Mouse (Mus musculus): Measurements from ENCODE around the gene Ppp1r36. TPM values are rescaled to one million over a fixed set of nuclear protein-coding genes. Genes with fewer than 3 reads are reported as not detected.
"Not testable (repeated sequence)": the region's sequence is repeated elsewhere in the genome, so short reads cannot be mapped to it uniquely, and the experiment has no call there.

Gene Ppp1r36
- total and polyA plus RNA-seq, 2 experiments from 2014 or later: 0.27 to 2.0 TPM

- Histone ChIP-seq H3K27me3 (ENCODE audit: insufficient read depth, low read length) (no peaks in the 10 kb centered on the region; the same call in 1 of the 2 replicates), H3K4me3 (ENCODE audit: low read depth, low read length) (no peak overlapping the region), H3K4me2 (ENCODE audit: low read depth, low read length, poor library complexity, severe bottlenecking) (no peak overlapping the region), H3K27ac (ENCODE audit: low read depth, low read length) (no peak overlapping the region), H3K9me3 (ENCODE audit: low read length) (no peaks in the 10 kb centered on the region), H3K4me1 (ENCODE audit: insufficient read depth, low read length) (peaks cover 3% of the 10 kb centered on the region; the same call in 1 of the 2 replicates), H3K36me3 (ENCODE audit: insufficient read depth, low read length) (no peaks in the 10 kb centered on the region), H3K9ac (replicated peaks; ENCODE audit: low read length, poor library complexity, severe bottlenecking) (no peak overlapping the region)
- no peak for TF ChIP-seq CTCF (IDR thresholded peaks at IDR 0.05)
- WGBS: 58% methylated on average over 5 of the region's 5 CpGs
- DNase-seq (ENCODE audit: low spot score): peak; percentile 26
- no peak for ATAC-seq (ENCODE audit: low FRiP score)
These were observed 13.6 kb downstream of the Ppp1r36 start for GRCm38 (mm10) chr12:76430879-76431406.

DNA sequence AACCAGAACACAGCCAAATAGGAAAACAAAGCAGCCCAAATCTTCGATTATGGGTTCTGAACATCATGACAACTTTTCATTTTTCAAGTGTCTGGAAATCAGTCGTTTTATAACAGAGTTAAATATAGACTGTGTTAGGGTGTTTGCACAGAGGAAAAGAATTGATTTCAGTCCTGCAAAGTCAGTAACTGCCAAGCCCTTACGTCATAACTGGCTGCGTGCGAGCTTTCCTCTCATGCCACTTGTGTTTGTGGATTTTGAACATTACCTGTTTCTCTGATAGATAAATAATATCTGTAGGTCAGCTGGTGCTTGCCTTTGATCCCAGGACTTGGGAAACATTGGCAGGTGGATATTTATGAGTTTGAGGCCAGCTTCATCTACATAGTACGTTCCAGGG lies 14.1 kb downstream of the Ppp1r36 start:
- TF ChIP-seq CTCF (IDR thresholded peaks at IDR 0.05): no peak
- H3K27ac ChIP-seq (ENCODE audit: low read depth, low read length): no peak overlapping the region
- WGBS: 87% methylated on average over 6 of the region's 6 CpGs
- DNase-seq (ENCODE audit: low spot score) (no peak), ATAC-seq (ENCODE audit: low FRiP score) (no peak)
- H3K36me3 ChIP-seq (ENCODE audit: insufficient read depth, low read length): no peaks in the 10 kb centered on the region
- H3K9ac ChIP-seq (replicated peaks; ENCODE audit: low read length, poor library complexity, severe bottlenecking): no peak overlapping the region
- no peak overlapping the region for H3K4me2 ChIP-seq (ENCODE audit: low read depth, low read length, poor library complexity, severe bottlenecking)
- H3K9me3 ChIP-seq (ENCODE audit: low read length): no peaks in the 10 kb centered on the region
- no peaks in the 10 kb centered on the region; the same call in 1 of the 2 replicates for H3K27me3 ChIP-seq (ENCODE audit: insufficient read depth, low read length)
- H3K4me3 ChIP-seq (ENCODE audit: low read depth, low read length): no peak overlapping the region
- H3K4me1 ChIP-seq (ENCODE audit: insufficient read depth, low read length): peaks cover 3% of the 10 kb centered on the region; the same call in 1 of the 2 replicates

GRCm38 (mm10) chr12:76434111-76434510 lies 16.8 kb downstream of the Ppp1r36 start:
- no peaks in the 10 kb centered on the region for H3K36me3 ChIP-seq (ENCODE audit: insufficient read depth, low read length)
- no peaks in the 10 kb centered on the region; the same call in 1 of the 2 replicates for H3K27me3 ChIP-seq (ENCODE audit: insufficient read depth, low read length)
- H3K4me1 ChIP-seq (ENCODE audit: insufficient read depth, low read length): 0 out of 2 replicates have a peak, but pooled peaks cover 3% of the 10 kb centered on the region
- ATAC-seq (ENCODE audit: low FRiP score) (no peak), DNase-seq (ENCODE audit: low spot score) (no peak)
- no peak for TF ChIP-seq CTCF (IDR thresholded peaks at IDR 0.05)
- H3K4me3 ChIP-seq (ENCODE audit: low read depth, low read length): no peak overlapping the region
- H3K9ac ChIP-seq (replicated peaks; ENCODE audit: low read length, poor library complexity, severe bottlenecking): no peak overlapping the region
- no peaks in the 10 kb centered on the region for H3K9me3 ChIP-seq (ENCODE audit: low read length)
- WGBS: 43% methylated on average over 7 of the region's 7 CpGs
- H3K4me2 ChIP-seq (ENCODE audit: low read depth, low read length, poor library complexity, severe bottlenecking): no peak overlapping the region
- H3K27ac ChIP-seq (ENCODE audit: low read depth, low read length): no peak overlapping the region

DNA sequence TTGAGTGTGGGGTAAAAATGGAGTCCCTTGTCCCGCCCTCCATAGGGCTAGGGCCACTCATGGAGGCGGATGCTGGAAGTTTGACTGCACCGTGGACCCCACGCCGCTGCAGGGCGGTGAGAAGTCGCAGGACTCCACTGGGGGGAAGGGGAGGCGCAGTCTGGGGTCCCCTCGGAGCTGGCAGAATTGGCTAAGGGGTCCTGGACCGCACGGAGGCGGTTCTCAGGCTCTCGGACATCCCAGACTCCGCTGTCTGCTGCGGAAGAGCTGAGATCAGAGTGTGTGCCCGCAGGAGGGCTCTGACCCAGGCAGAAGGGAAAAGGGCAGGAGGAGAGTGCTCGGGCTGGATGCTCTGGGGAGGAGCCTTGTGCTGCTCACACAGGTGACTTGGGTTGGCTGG lies 17.7 kb downstream of the Ppp1r36 start:
- no peaks in the 10 kb centered on the region for H3K36me3 ChIP-seq (ENCODE audit: insufficient read depth, low read length)
- 1% methylated on average over 16 of the region's 17 CpGs for WGBS
- TF ChIP-seq CTCF (IDR thresholded peaks at IDR 0.05): no peak
- no peak overlapping the region for H3K9ac ChIP-seq (replicated peaks; ENCODE audit: low read length, poor library complexity, severe bottlenecking)
- no peaks in the 10 kb centered on the region; the same call in 1 of the 2 replicates for H3K27me3 ChIP-seq (ENCODE audit: insufficient read depth, low read length)
- no peak for DNase-seq (ENCODE audit: low spot score)
- no peak overlapping the region for H3K27ac ChIP-seq (ENCODE audit: low read depth, low read length)
- 0 out of 2 replicates have a peak, but pooled peaks cover 3% of the 10 kb centered on the region for H3K4me1 ChIP-seq (ENCODE audit: insufficient read depth, low read length)
- no peaks in the 10 kb centered on the region for H3K9me3 ChIP-seq (ENCODE audit: low read length)
- H3K4me3 ChIP-seq (ENCODE audit: low read depth, low read length): peak overlapping the region; percentile 21; the same call in 1 of the 2 replicates
- H3K4me2 ChIP-seq (ENCODE audit: low read depth, low read length, poor library complexity, severe bottlenecking): peak overlapping the region; percentile 39
- no peak for ATAC-seq (ENCODE audit: low FRiP score)

DNA sequence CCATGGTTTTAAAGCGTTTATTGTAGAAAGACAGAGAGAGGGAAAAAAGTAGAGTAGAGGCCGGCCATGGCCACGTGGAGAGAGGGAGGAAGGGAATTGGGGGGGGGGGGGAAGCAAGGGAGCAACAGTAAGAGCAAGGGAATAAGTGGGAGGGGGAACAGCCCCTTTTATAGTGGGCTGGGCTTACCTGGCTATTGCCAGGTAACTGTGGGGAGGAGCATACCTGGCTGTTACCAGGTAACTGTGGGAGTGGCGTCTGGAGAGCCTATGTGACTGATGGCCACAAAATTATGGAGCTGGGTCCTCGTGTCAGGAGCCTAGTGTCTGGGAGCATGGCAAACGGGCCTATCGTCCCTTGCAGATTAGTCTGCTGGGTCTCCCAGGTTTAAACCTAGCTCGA lies 18.2 kb downstream of the Ppp1r36 start:
- no peak for TF ChIP-seq CTCF (IDR thresholded peaks at IDR 0.05)

DNA sequence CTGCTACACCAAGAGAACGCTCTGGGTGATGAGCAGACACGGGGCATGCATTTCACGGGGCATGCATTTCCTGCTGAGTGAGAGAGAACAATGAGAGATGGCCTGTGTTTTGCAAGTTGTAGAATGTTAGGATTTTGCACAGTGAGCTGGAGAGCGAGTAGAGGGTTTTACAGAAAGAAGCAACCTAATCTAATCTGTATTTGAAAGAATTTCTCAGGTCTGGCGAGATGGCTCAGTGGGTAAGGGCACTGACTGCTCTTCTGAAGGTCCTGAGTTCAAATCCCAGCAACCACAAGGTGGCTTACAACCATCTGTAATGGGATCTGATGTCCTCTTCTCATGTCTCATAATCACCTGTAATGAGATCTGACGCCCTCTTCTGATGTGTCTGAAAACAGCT lies 26.1 kb downstream of the Ppp1r36 start:
- ATAC-seq (ENCODE audit: low FRiP score); DNase-seq (ENCODE audit: low spot score); H3K4me3 ChIP-seq (ENCODE audit: low read depth, low read length); H3K27ac ChIP-seq (ENCODE audit: low read depth, low read length); H3K9ac ChIP-seq (replicated peaks; ENCODE audit: low read length, poor library complexity, severe bottlenecking); H3K4me1 ChIP-seq (ENCODE audit: insufficient read depth, low read length); H3K27me3 ChIP-seq (ENCODE audit: insufficient read depth, low read length); H3K36me3 ChIP-seq (ENCODE audit: insufficient read depth, low read length); H3K4me2 ChIP-seq (ENCODE audit: low read depth, low read length, poor library complexity, severe bottlenecking); H3K9me3 ChIP-seq (ENCODE audit: low read length): not testable (repeated sequence)
- WGBS: 79% methylated on average over 6 of the region's 6 CpGs

More for the DNA sequence above, 18.2 kb downstream of the Ppp1r36 start:
- Histone ChIP-seq H3K9ac (replicated peaks; ENCODE audit: low read length, poor library complexity, severe bottlenecking) (no peak overlapping the region), H3K9me3 (ENCODE audit: low read length) (no peaks in the 10 kb centered on the region), H3K27ac (ENCODE audit: low read depth, low read length) (no peak overlapping the region), H3K4me3 (ENCODE audit: low read depth, low read length) (no peak overlapping the region), H3K4me2 (ENCODE audit: low read depth, low read length, poor library complexity, severe bottlenecking) (no peak overlapping the region), H3K27me3 (ENCODE audit: insufficient read depth, low read length) (no peaks in the 10 kb centered on the region; the same call in 1 of the 2 replicates), H3K36me3 (ENCODE audit: insufficient read depth, low read length) (no peaks in the 10 kb centered on the region), H3K4me1 (ENCODE audit: insufficient read depth, low read length) (0 out of 2 replicates have a peak, but pooled peaks cover 3% of the 10 kb centered on the region)
- ATAC-seq (ENCODE audit: low FRiP score) (no peak), DNase-seq (ENCODE audit: low spot score) (no peak)
- WGBS: 41% methylated on average over 8 of the region's 8 CpGs
